Mouse (Mus musculus): ENCODE measurements at regions not wholly inside any gene's neighbourhood (a gene's known extent, or its start where the extent isn't known, plus 50 kb on each side); places are given as distances from the start of the nearest gene placed in this dataset.

GRCm38 (mm10) chr1:185629976-185630375 is 175.3 kb downstream of the Slc30a10 start:
- Histone ChIP-seq H3K4me3 (no peak overlapping the region), H3K36me3 (replicated peaks) (no peaks in the 10 kb centered on the region), H3K4me1 (no peaks in the 10 kb centered on the region), H3K9me3 (no peaks in the 10 kb centered on the region), H3K27ac (replicated peaks) (no peak overlapping the region), H3K27me3 (replicated peaks; ENCODE audit: low read depth, poor library complexity, severe bottlenecking) (no peaks in the 10 kb centered on the region)
- DNase-seq (ENCODE audit: low spot score), result no peak
- 87% methylated on average over 9 of the region's 9 CpGs for WGBS

GRCm38 (mm10) chr1:185638631-185639030 is 184.0 kb downstream of the Slc30a10 start:
- Histone ChIP-seq H3K27ac (replicated peaks) (no peak overlapping the region), H3K9me3 (no peaks in the 10 kb centered on the region), H3K4me3 (no peak overlapping the region), H3K36me3 (replicated peaks) (no peaks in the 10 kb centered on the region), H3K27me3 (replicated peaks; ENCODE audit: low read depth, poor library complexity, severe bottlenecking) (no peaks in the 10 kb centered on the region), H3K4me1 (no peaks in the 10 kb centered on the region)
- WGBS, result 86% methylated on average over 6 of the region's 6 CpGs
- DNase-seq (ENCODE audit: low spot score), result no peak

- WGBS, result 92% methylated on average over 1 of the region's 1 CpGs
Observed at GRCm38 (mm10) chr1:185639486-185639885, 184.8 kb downstream of the Slc30a10 start.

GRCm38 (mm10) chr1:185644026-185644425 is 189.4 kb downstream of the Slc30a10 start:
- Histone ChIP-seq H3K36me3 (replicated peaks) (no peaks in the 10 kb centered on the region), H3K27me3 (replicated peaks; ENCODE audit: low read depth, poor library complexity, severe bottlenecking) (no peaks in the 10 kb centered on the region), H3K4me1 (no peaks in the 10 kb centered on the region), H3K4me3 (no peak overlapping the region), H3K9me3 (no peaks in the 10 kb centered on the region), H3K27ac (replicated peaks) (no peak overlapping the region)
- no peak for DNase-seq (ENCODE audit: low spot score)
- WGBS, result 79% methylated on average over 7 of the region's 7 CpGs

More at GRCm38 (mm10) chr1:185639486-185639885, 184.8 kb downstream of the Slc30a10 start:
- Histone ChIP-seq H3K9me3 (no peaks in the 10 kb centered on the region), H3K4me3 (no peak overlapping the region), H3K36me3 (replicated peaks) (no peaks in the 10 kb centered on the region), H3K4me1 (no peaks in the 10 kb centered on the region), H3K27ac (replicated peaks) (no peak overlapping the region), H3K27me3 (replicated peaks; ENCODE audit: low read depth, poor library complexity, severe bottlenecking) (no peaks in the 10 kb centered on the region)
- DNase-seq (ENCODE audit: low spot score), result no peak

GRCm38 (mm10) chr1:185648128-185648527 is 193.5 kb downstream of the Slc30a10 start:
- Histone ChIP-seq H3K4me1 (no peaks in the 10 kb centered on the region), H3K36me3 (replicated peaks) (no peaks in the 10 kb centered on the region)
- WGBS, result 86% methylated on average over 6 of the region's 6 CpGs

GRCm38 (mm10) chr1:185648926-185649325 is 194.3 kb downstream of the Slc30a10 start:
- Histone ChIP-seq H3K36me3 (replicated peaks) (no peaks in the 10 kb centered on the region), H3K9me3 (no peaks in the 10 kb centered on the region), H3K27me3 (replicated peaks; ENCODE audit: low read depth, poor library complexity, severe bottlenecking) (no peaks in the 10 kb centered on the region), H3K4me3 (no peak overlapping the region), H3K27ac (replicated peaks) (no peak overlapping the region), H3K4me1 (no peaks in the 10 kb centered on the region)
- DNase-seq (ENCODE audit: low spot score), result no peak
- WGBS, result 91% methylated on average over 4 of the region's 4 CpGs

More at GRCm38 (mm10) chr1:185648128-185648527, 193.5 kb downstream of the Slc30a10 start:
- H3K27me3 ChIP-seq (replicated peaks; ENCODE audit: low read depth, poor library complexity, severe bottlenecking), result no peaks in the 10 kb centered on the region
- H3K9me3 ChIP-seq, result no peaks in the 10 kb centered on the region
- H3K4me3 ChIP-seq, result no peak overlapping the region
- no peak for DNase-seq (ENCODE audit: low spot score)
- no peak overlapping the region for H3K27ac ChIP-seq (replicated peaks)

- Histone ChIP-seq H3K4me3 (no peak overlapping the region), H3K4me1 (no peaks in the 10 kb centered on the region), H3K27me3 (replicated peaks; ENCODE audit: low read depth, poor library complexity, severe bottlenecking) (no peaks in the 10 kb centered on the region), H3K36me3 (replicated peaks) (no peaks in the 10 kb centered on the region), H3K9me3 (no peaks in the 10 kb centered on the region), H3K27ac (replicated peaks) (no peak overlapping the region)
- 79% methylated on average over 2 of the region's 2 CpGs for WGBS
- DNase-seq (ENCODE audit: low spot score), result no peak
Observed at GRCm38 (mm10) chr1:185650926-185651325, 196.3 kb downstream of the Slc30a10 start.

GRCm38 (mm10) chr1:185655021-185655420 is 200.4 kb downstream of the Slc30a10 start:
- 84% methylated on average over 7 of the region's 7 CpGs for WGBS
- DNase-seq (ENCODE audit: low spot score), result no peak
- H3K4me1 ChIP-seq, result no peaks in the 10 kb centered on the region
- H3K36me3 ChIP-seq (replicated peaks), result no peaks in the 10 kb centered on the region
- no peaks in the 10 kb centered on the region for H3K27me3 ChIP-seq (replicated peaks; ENCODE audit: low read depth, poor library complexity, severe bottlenecking)
- no peaks in the 10 kb centered on the region for H3K9me3 ChIP-seq
- H3K27ac ChIP-seq (replicated peaks), result no peak overlapping the region
- H3K4me3 ChIP-seq, result no peak overlapping the region

- WGBS, result 79% methylated on average over 4 of the region's 4 CpGs
- no peaks in the 10 kb centered on the region for H3K27me3 ChIP-seq (replicated peaks; ENCODE audit: low read depth, poor library complexity, severe bottlenecking)
- no peak overlapping the region for H3K27ac ChIP-seq (replicated peaks)
- H3K4me3 ChIP-seq, result no peak overlapping the region
- no peaks in the 10 kb centered on the region for H3K36me3 ChIP-seq (replicated peaks)
- H3K4me1 ChIP-seq, result no peaks in the 10 kb centered on the region
- DNase-seq (ENCODE audit: low spot score), result no peak
- H3K9me3 ChIP-seq, result no peaks in the 10 kb centered on the region
Observed at GRCm38 (mm10) chr1:185655461-185655860, 200.8 kb downstream of the Slc30a10 start.

- no peak overlapping the region for H3K27ac ChIP-seq (replicated peaks)
- H3K4me3 ChIP-seq, result no peak overlapping the region
- no peaks in the 10 kb centered on the region for H3K27me3 ChIP-seq (replicated peaks; ENCODE audit: low read depth, poor library complexity, severe bottlenecking)
- H3K36me3 ChIP-seq (replicated peaks), result no peaks in the 10 kb centered on the region
- no peaks in the 10 kb centered on the region for H3K9me3 ChIP-seq
- no peaks in the 10 kb centered on the region for H3K4me1 ChIP-seq
- DNase-seq (ENCODE audit: low spot score), result no peak
- WGBS, result 86% methylated on average over 8 of the region's 8 CpGs
Observed at GRCm38 (mm10) chr1:185657286-185657685, 202.6 kb downstream of the Slc30a10 start.

- 85% methylated on average over 5 of the region's 5 CpGs for WGBS
- DNase-seq (ENCODE audit: low spot score), result no peak
- H3K4me3 ChIP-seq, result no peak overlapping the region
Observed at GRCm38 (mm10) chr1:185659476-185659875, 204.8 kb downstream of the Slc30a10 start.

GRCm38 (mm10) chr1:185662336-185662735 is 207.7 kb downstream of the Slc30a10 start:
- H3K9me3 ChIP-seq, result no peaks in the 10 kb centered on the region
- H3K27me3 ChIP-seq (replicated peaks; ENCODE audit: low read depth, poor library complexity, severe bottlenecking), result no peaks in the 10 kb centered on the region
- H3K4me3 ChIP-seq, result no peak overlapping the region
- H3K4me1 ChIP-seq, result 0 out of 2 replicates have a peak, but pooled peaks cover 4% of the 10 kb centered on the region
- H3K36me3 ChIP-seq (replicated peaks), result no peaks in the 10 kb centered on the region
- WGBS, result 77% methylated on average over 3 of the region's 3 CpGs
- no peak overlapping the region for H3K27ac ChIP-seq (replicated peaks)
- no peak for DNase-seq (ENCODE audit: low spot score)

More at GRCm38 (mm10) chr1:185659476-185659875, 204.8 kb downstream of the Slc30a10 start:
- no peaks in the 10 kb centered on the region for H3K27me3 ChIP-seq (replicated peaks; ENCODE audit: low read depth, poor library complexity, severe bottlenecking)
- no peaks in the 10 kb centered on the region for H3K36me3 ChIP-seq (replicated peaks)
- H3K4me1 ChIP-seq, result no peaks in the 10 kb centered on the region
- no peaks in the 10 kb centered on the region for H3K9me3 ChIP-seq
- no peak overlapping the region for H3K27ac ChIP-seq (replicated peaks)

GRCm38 (mm10) chr1:185670029-185670741 is 215.5 kb downstream of the Slc30a10 start:
- DNase-seq (ENCODE audit: low spot score), result no peak
- no peaks in the 10 kb centered on the region for H3K27me3 ChIP-seq (replicated peaks; ENCODE audit: low read depth, poor library complexity, severe bottlenecking)
- H3K27ac ChIP-seq (replicated peaks), result peak overlapping the region; percentile 25; the same call in 1 of the 2 replicates
- no peaks in the 10 kb centered on the region for H3K36me3 ChIP-seq (replicated peaks)
- H3K4me1 ChIP-seq, result peaks cover 35% of the 10 kb centered on the region
- no peaks in the 10 kb centered on the region for H3K9me3 ChIP-seq
- WGBS, result 81% methylated on average over 5 of the region's 5 CpGs
- no peak overlapping the region for H3K4me3 ChIP-seq

Data from embryonic facial prominence, embryonic 10.5 days (tissue).